Mouse (Mus musculus): ENCODE measurements at regions not wholly inside any gene's neighbourhood (a gene's known extent, or its start where the extent isn't known, plus 50 kb on each side); places are given as distances from the start of the nearest gene placed in this dataset.

DNA sequence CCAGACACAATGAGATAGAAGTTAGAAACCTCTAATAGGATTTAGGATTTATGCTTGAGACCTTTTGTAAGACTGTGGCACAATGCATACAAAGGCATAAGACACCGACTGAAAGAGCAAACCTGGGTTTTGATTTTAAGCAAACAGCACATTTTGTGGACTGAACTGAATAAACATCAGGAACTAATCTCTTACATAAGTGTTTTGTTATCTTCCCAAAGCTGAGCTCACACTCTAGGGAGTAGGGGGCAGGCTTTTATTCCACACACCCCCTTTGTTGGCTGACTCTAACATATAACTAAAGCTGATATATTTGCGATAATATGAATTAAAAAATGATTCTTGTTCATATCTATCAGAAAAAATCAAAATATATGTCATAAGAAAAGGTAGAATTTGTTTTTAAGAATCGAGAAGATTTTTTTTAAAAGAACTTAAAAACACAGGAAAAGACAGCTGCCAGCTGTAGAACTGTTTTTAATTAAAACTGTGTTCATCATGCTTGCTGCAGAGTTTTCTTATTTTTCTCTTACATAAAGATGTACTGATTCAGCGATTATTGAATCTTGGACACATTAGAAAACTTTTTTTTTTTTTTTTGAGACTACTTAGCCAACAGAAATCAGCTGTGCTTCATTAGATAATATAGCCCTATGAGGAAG is 56.2 kb upstream of the Dcn start:
- Histone ChIP-seq H3K4me1 (ENCODE audit: control insufficient read depth, insufficient read depth, low read length) (no peaks in the 10 kb centered on the region), H3K27ac (replicated peaks; ENCODE audit: insufficient read depth, low read depth, low read length) (no peak overlapping the region), H3K9ac (ENCODE audit: low read depth, low read length) (no peak overlapping the region), H3K36me3 (ENCODE audit: control insufficient read depth, insufficient read depth, low read length) (no peaks in the 10 kb centered on the region), H3K27me3 (ENCODE audit: control insufficient read depth, insufficient read depth, low read length) (no peaks in the 10 kb centered on the region), H3K4me3 (ENCODE audit: insufficient read depth, low read depth, low read length) (no peak overlapping the region), H3K79me2 (ENCODE audit: control insufficient read depth, insufficient read depth, low read length) (no peaks in the 10 kb centered on the region)
- DNase-seq (ENCODE audit: extremely low read depth, low read depth, low spot score), result no peak
- 48% methylated on average over 4 of the region's 4 CpGs for WGBS
- no peak for TF ChIP-seq POLR2A (IDR thresholded peaks at IDR 0.05; ENCODE audit: extremely low read depth, insufficient read depth, low read length)
- no peak for TF ChIP-seq CTCF (IDR thresholded peaks at IDR 0.05; ENCODE audit: low read depth, low read length)

All from liver, adult 2 months (tissue).